Mouse (Mus musculus): ENCODE results near the gene Mgam.
"Not testable (repeated sequence)": the region's sequence is repeated elsewhere in the genome, so short reads cannot be mapped to it uniquely, and the experiment has no call there.

The Mgam gene

DNA sequence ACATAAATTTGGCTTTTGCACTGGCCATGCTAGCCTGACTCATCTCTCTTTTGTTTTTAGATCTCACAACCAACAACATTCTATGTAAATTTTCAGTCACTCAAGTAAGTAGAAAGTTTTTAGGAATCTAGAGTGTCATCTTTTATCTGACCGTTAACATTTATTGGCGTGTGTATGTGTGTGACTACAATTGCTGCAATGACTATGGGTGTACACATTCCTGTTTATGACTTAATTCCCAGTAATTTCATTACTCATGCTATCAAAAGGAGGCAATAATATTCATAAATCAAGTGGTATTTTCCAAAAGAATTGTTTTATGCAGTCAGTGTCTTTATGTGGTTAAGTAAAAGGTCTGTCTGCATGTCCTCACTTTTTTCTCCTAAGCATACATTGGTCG, 110.9 kb downstream of the Mgam start:
- DNase-seq, result no peak

DNA sequence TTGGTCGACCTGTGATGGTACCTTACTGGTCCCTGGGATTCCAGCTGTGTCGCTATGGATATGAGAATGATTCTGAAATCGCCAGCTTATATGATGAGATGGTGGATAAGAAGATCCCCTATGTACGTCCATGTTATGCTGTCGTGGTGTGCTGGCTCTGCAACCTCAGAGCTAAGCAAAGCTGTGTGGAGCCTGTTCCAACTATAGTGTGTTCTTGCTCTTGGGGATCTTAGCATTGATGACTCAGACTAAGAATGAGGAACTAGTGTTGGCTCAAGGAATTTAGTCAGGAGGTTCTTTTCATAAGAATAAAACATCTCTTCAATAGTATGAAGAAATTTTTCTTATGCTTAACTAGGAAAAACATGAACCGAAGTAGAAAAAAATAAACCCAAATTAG, 120.4 kb downstream of the Mgam start:
- DNase-seq, result not testable (repeated sequence)

DNA sequence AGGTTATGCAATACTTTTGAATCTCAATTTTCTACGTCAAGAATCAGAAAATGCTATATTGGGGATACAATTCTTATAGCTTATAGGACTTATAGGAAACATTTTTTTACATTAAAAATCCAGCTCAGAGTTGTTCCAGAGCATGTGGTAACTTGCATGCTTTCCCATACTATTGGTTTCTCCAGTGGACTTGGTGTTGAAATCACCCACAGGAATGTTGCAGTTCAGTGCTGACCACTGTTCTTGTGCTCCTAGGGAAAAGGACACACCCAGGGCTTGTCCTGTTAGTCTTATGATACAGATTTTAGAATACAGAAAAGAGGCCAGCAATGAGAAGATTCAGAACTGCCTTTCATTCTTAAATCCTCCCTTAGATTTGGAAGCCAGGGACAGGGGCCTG, 127.3 kb downstream of the Mgam start:
- no peak for DNase-seq

DNA sequence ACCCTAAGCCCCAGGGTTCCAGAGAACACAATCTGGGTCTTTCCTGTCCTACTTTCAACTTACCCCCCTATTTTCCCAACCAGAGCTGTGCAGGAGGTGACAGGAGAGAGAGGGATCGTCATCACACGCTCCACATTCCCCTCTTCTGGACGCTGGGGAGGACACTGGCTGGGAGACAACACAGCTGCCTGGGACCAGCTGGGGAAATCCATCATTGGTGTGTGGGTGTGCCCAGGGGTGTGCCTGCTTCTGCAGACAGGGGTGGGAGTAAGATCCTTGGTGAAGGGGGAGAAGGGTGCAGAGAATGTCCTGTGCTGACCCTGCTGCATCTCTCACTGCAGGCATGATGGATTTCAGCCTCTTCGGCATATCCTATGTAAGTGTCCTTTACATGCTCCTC, 128.7 kb downstream of the Mgam start:
- not testable (repeated sequence) for DNase-seq

GRCm38 (mm10) chr6:40774656-40775055, 146.0 kb downstream of the Mgam start:
- no peak for DNase-seq

DNA sequence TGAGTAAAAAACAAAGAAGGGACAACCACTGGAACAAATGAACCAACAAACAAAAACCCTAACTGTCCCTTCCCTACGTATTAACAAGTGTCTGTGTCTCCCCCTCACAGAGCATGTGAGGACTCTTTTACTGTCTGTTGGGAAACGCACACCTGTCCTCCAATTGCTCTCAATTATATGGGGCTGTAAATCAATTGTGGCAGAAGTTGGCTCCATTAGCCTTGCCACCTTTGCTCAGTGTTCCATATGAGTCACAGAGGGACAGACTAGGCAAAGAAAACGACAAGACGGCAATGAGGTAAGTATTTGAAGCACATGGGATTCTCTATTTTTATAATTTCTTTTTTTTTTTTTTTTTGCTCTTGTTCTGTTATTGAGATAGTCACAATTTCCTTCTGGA, 149.8 kb downstream of the Mgam start:
- no peak for DNase-seq

DNA sequence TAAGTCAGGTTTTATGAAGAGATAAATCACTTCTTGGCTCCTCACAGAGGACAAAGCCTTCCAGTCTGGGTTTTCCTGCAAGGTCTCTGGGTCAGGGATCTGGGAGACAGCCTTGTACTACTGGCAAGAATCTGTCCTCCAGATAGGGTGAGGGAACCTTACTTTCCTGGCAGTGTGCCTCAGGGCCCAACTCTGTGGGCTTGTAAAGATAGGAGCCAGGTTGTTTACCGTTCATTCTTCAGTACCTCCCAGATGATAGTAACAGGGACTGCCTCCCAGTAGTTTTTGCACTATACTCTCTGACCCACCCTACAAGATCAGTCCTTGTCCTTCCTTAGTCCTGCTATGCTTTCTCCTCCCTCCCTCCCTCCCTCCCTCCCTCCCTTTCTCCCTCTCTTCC, 155.0 kb downstream of the Mgam start:
- no peak for DNase-seq

- no peak for DNase-seq
Observed at GRCm38 (mm10) chr6:40784378-40784777, 155.7 kb downstream of the Mgam start.

DNA sequence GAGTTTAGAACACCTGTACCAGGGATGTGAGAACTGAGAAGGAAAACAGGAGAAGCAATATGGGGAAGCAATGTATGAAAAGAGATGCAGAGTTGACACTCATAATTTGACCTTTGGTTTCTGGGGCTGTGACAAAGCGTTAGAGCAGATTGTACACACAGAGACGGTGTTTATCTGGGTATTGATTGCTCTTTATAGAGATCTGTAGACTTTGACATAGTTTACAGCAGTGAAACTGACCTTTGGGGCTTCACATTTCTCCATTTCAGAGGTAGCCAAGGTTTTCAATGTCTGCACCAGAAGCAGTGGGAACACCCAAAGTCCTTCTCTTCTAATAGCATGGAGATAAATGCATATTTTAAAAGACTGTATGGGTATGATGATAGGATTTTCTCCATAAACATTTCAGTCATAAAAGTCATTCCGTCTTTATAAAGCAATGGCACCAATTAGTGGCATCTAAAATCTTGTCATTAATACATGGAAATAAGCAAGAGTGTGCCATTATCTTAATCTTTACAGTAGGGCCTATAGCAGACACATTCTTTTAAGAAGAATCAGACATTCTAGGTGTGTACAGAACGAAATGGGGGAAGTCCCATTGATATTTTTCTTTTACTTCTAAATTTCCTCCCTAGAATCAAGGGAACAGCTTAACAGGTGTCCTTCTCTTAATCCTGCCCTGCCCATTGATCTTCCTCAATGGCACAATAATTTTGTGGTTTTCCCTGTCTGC, 166.6 kb downstream of the Mgam start:
- DNase-seq, result no peak

GRCm38 (mm10) chr6:40818237-40818902, 189.7 kb downstream of the Mgam start:
- DNase-seq, result no peak
